Mouse (Mus musculus) retina, embryonic 14.5 days (tissue): ENCODE measurements around the gene Dgkd.

Experiments used
- DNase-seq: peaks from one replicate; pipeline ENCODE4 v3.0.0-alpha.2; 2015; ENCODE audit warnings: low spot score

Gene Dgkd

DNA sequence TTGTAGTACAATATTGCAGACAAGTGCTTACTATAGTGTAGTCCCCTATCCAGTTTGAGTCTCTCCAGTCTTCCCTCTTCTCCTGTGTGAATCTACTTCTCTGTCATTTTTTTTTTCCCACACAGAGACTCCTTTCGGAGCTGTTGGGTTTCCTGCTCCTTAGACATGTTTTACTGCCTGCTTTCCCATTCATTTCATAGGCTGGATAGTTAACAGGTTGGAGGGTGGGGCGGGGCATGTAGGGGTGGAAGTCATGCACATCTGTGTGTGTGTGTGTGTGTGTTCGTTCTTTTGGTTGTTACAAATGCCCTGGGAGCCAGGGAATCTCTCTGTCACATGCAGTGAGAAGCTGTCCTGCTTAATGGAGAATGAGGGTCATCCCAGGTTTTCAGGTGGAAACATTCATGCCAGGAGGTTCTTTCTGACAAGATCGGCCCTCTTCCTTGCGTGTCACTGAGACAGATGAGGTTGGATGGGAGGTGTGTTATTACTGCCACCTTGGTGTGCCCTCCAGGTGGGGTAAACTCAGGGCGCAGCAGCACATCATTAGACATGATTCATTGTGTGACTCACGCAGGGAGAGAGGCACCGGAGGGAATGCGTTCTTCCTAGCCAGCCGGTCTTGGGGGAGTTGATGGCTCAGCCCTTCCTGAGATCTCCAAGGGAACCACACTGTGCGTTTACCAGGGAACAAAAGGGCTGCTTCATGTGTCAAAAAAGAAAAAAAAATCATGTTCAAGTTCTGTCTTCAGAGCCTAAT, 4.7 kb upstream of the Dgkd start:
- DNase-seq, result no peak

DNA sequence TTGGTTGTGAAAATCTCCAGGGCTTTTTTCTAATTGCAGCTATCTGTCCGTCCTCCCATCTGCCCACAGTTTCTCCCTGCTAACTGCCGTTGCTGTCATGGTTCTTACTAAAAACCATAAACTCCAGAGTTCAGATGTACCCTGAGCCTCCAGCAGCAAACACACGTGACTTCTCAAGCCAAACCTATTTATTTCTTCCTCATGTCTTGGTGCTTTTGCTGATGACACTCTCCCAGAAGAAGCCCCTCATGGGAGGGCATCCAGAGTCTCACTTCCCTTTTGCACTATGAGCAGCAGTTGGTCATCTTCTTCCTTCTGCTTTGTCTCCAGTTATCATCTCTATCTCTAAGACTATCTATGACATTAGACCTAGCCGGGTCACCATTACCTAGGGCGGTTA, 3.8 kb upstream of the Dgkd start:
- no peak for DNase-seq

DNA sequence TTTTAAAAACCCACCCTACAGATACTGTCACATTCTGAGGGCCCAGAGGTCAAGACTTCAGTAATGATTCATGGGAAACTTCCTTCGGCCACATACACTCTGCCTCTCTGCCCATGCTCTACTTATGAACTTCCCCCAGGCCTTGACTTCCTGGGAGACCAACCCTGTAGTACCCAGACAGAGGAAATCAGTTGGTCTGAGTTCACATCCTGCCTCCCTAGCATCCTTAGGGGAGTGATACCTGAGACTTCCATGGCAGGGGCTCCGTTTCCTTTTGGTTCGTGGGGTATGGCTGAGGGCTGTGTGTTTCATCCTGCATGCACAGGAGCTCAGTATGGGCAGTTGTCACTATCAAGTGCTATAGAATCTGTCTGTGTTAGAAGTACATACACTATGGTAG, 1.7 kb upstream of the Dgkd start:
- DNase-seq, result no peak

DNA sequence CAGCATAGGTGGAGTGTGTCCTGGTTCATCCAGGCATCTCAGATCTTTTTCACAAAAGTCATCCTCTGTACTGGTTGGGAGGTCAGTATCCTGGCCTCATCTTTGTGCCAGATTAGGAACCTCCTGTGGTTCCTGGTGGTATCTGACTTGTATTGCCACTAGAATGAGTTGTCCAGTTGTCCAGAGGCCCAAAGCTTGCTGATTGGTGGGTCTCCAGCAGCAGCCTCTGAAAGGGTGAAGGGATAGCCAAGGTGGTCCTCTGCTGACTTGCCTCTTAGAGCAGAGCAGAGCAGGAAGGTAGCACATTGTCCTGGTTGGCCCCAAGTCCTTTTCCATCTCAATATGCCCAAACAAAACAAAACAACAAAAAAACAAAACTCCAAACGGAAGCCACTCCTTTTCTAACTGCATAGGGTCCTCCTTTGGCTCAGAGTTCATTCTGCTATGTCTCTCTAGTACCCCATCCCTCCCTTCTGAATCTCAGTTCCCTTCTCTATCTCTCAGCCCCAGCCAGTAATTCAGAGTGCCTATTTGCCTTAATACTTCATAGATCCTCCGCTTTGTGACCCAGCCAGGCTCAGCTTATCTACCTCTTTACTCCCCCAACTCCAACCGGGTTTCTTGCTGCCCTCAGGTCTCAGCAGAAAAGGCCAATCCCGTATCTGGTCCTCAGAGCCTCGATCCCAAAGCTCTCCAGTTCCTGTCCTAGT, 851 bp upstream of the Dgkd start:
- no peak for DNase-seq

DNA sequence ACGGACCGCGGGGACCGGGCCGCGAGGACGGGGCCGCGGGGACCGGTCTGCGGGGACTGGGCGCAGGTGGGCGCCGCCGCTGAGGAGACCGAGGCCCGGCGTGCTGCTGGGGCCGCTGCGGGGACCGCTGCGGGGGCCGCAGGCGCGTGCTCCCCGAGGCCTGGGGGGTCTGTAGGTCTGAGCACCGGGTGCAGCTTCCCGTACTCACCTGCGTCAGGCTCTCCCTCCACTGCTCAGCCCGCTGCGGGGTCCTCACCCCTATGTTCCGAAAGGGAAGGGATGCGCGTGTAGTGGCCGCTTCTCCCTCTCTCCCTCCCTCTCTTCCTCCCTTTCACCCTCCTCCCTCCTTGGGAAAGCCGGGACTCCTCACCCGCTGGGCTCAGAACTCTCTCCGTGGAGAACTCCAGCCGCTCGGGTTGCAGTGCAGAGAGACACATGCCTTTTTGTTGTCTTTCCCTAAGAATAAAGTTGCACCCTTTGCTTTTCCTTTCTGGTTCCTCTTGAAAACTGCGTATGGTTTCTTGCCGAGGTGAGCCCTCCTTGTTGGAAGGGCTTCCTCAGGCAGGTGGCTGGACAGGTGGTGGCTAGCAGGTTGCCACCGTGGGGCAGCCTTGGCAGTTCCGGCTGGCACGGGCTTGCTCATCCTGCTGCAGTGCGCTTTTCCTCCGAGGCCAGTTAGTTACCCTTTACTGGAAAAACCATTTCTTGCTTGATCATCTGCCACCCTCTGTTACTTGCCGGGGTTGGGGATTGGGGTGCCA, 694 bp downstream of the Dgkd start:
- DNase-seq, result peak; percentile 57

DNA sequence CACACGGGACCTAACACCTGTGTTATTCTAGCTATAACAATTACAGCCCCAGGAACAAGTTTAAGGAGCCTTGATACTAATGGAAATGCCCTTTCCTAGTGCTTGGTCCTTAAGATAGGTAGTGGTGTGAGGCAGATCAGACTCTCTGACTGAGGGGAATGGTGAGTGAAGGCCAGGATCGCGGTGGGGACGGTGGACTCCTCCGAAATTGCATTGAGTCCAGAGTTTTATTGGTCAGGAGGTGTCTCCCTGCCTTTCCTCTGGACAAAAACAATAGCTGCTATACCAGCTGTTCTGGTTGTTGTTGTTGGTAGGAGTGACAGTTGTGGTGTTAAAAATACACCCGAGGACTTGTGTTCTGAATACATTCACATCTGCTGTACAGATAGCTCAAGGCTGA, 1.3 kb downstream of the Dgkd start:
- DNase-seq, result peak; percentile 13

DNA sequence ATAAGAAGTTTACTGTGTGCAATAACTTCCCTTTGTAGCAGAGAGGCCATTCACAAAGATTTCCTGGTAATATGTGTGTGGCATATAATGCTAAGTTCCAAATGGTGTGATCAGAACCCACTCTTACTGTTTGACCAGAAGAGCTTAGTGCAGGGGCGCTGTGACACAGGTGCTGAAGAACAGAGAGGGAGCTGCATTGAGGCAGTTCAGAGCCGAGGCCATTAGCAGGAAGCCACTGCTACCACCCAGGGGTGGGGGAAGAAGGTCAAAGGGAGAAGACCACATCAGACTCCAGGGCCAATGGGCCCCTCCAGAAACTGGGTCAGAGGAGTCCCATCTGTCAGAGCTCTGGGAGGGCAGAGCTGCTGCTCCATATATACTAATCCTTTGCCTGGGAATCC, 1.8 kb downstream of the Dgkd start:
- peak; percentile 65 for DNase-seq

DNA sequence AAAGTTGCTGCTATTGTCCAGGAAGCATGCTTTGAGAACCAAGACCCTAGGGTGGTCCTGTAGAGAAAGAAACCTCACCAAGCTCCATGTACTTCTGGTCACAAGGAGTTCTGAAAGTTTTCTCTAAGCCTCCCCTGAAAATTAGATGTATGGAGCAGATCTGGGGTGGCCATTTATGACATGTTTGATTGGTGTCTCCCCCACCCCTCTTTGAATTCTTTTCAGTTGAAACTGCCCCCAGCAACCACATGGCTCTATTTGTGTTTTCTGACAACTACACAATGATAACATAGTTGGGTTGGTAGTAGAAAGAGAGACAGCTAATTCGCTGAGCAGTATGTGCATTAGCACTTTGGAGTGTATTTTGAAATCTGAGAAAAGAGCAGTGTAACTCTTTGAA, 2.4 kb downstream of the Dgkd start:
- no peak for DNase-seq

DNA sequence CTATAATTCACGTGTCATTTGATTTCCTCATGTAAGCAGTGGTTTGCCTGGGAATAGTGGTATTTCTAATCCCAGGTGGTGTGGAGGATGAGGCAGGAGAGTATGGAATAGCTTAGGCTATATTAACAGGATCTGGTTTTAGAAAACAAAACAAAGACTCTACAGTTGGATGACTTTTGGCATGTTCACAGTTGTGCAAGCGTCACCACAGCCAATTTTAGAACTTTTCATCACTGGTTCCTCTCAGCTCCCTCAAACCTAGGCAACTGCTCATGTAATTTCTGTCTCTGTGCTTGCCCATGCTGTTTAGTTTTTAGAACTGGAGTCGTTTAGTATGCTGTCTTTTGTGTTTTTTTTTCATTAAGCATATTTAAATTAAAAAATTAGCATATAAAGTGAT, 3.7 kb downstream of the Dgkd start:
- no peak for DNase-seq

DNA sequence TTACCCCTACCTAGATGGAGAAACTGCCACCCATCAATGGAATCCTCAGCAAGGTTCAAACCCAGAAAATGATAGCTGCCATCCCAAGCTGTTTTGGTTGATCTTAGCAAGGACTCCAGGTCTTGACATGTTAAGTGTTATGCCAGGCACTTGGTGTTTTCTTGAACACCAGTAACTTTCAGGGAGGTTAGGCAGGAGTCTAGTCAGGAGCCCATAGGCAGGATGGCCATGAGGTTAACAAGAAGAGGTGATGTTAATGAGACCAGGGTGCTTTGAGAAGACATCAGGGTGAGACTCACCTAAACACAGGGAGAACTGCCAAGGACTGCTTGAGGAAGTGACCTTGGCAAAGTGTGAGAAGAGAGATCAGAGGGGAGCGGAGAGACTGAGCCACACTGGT, 4.9 kb downstream of the Dgkd start:
- no peak for DNase-seq

DNA sequence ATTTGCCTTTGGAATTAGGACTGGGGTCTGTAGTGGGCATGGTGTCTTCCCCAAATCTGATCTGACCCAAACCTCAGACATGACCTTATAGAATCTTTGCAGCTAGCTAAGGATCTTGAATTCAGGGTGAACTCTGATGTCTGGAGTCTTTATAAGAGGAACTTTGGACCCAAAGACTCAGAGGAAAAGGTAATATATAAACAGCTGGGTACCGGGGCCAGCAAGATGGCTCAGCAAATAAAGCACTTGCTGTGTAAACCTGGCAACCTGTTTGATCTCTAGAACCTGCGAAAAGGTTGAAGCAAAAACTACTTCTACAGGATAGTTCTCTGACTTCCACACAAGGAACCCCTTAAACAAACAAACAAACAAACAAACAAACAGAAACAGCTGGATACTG, 5.4 kb downstream of the Dgkd start:
- no peak for DNase-seq

DNA sequence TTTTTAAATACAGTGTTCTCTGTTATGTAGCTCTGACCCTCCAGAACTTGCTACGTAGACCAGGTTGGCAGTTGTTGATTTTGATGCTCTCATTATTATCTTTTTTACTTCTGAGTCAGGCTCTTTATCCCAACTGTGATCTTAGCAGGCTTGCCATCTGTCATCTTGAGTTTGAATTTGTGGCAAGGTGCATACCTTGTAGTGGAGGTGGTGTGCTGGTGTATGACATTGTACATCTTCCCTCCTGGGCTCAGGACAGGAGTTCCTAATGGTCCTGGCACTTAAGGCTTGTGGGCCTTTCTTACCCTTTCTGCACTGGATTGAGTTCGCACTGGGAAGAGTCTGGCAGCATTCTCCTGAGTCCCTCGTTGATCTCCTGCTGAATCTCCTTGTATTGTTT, 10.5 kb downstream of the Dgkd start:
- DNase-seq, result no peak

DNA sequence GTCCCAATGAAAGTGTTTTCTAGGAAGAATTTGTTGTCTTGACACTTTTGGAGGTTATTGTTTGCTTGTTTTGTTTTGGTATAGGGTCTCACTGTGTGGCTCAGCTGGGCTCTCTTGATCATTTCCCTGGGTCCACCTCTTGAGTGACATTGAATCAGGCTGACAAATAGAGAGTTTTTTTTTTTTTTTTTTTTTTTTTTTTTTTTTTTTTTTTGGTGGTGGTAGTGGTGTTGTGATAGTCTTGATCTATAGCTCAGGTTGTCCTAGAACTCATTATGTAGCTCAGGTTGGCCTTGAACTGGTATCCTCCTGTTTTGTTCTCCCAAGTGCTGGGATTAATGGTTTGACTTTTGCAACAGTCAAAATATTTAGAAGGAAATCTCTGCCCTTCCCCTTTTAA, 11.8 kb downstream of the Dgkd start:
- DNase-seq, result no peak

DNA sequence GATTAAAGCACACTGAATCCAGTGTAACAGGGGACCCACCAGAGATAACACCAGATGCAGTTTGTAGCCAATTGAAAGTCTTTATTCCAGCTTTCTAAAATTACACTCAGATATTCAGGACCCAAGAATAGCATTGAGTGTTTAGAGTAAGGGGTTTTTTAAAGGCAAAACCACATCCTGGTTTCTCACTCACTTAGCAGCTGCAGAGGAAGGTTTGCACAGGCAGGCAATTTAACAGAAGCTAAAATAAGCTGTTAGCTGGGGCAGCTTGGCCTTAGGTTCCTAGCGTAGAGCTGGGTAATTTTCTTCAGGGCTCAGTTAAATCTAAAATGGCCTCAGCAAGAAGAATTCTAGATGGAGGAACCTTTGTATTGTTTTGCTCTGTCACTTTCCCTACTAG, 13.6 kb downstream of the Dgkd start:
- no peak for DNase-seq

DNA sequence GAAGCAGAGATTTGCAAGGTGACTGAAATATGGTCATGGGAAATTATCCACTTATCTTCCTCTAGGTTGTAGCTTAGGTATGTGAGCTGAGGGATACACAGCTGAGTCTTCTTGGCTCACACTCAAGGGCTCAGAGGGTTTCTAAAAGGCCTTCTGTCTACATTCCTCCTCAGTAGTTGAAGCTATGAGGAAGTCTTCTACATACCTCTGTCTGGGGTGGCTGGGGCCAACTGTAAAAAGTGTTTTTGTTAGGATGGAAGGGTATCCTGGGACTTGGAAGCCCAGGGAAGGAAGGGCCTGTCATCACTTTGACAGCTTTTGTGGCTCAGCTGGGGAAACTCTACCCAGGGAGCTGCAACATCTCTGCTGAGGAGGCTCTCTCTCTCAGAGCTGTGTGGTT, 18.5 kb downstream of the Dgkd start:
- no peak for DNase-seq

DNA sequence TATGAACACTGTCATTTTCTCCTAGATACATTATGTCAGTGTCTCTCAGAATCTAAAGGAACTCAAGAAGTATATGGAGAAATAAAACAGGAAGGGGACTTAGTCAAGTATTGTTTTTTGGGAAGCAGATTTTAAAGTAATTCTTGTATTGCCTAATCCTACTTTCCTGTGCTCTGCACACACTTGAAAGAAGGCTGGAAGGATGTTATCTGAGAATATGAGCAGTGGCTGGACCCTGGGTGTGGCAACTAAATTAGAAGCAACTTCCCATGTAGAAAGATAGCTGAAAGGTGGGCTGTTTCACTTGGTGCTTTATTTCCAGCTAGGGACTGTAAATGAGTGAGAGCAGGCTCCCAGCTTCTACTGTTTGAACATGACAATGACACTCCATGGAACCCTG, 20.0 kb downstream of the Dgkd start:
- no peak for DNase-seq

DNA sequence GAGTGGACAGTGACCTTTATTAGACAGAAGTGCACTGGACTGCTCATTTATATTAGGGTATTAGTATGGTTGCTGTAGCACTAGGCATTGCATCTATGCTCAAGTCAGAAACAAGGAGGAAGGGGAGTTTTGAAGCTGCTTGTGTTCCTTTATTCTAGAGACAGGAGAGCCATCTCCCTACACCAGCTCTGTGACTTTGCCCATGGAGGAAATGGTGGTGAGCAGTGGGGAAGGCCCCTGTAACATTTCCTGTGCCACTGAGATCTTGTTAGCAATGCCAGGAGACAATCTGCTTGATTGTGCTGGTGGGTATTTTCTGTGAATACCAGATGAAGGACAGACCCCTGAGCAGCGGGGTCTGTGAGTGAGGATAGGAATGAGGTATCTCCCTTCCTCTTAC, 23.0 kb downstream of the Dgkd start:
- no peak for DNase-seq

DNA sequence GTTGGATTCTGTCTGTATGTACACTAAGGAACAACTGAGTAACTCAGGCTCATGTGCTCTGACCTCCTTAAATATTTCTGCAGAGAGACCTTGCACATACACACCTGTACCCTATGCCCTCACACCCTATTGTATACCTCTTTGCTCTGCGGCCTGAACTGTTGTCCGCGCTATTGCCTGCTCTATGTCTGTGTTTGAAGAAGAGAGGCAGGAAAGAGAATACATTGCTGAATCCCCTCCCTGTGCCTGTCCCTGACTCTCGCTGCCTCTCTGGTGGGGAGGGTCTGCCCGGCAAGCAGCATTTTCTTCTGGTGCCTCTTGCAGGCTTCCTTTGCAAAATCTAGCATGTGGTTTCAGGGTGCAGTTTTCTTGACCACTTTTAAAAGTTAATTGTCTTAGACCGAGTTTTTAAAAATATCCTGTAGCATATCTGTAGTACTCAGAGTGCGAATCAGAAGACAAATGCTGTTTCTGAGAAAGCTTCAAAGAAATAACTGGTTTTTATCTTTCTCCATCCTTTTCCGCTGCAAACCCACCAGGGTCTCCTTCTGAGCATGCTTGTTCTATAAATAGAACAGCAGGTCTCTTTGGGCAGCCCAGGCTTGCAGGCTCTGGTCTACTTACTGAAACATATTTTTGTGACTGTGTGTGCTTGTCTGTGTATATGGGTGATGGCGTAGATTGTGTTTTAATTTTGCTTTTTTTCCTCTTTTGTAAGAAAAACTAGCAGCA, 24.6 kb downstream of the Dgkd start:
- no peak for DNase-seq

DNA sequence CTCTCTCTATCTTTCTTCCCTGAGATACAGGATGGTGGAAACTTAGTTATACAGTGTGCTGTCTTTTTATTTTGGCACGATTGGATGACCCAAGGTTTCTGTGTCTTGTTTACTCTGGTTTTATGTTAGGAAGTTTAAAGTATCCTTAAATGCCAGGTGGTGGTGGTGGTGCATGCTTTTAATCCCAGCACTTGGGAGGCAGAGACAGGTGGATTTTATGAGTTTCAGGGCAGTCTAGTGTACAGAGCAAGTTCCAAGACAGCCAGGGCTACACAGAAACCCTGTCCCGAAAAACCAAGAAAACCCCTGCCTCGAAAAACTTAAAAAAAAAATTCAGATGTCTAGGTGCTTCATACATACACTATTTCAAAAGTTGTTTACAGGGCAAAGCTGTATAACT, 25.9 kb downstream of the Dgkd start:
- no peak for DNase-seq

DNA sequence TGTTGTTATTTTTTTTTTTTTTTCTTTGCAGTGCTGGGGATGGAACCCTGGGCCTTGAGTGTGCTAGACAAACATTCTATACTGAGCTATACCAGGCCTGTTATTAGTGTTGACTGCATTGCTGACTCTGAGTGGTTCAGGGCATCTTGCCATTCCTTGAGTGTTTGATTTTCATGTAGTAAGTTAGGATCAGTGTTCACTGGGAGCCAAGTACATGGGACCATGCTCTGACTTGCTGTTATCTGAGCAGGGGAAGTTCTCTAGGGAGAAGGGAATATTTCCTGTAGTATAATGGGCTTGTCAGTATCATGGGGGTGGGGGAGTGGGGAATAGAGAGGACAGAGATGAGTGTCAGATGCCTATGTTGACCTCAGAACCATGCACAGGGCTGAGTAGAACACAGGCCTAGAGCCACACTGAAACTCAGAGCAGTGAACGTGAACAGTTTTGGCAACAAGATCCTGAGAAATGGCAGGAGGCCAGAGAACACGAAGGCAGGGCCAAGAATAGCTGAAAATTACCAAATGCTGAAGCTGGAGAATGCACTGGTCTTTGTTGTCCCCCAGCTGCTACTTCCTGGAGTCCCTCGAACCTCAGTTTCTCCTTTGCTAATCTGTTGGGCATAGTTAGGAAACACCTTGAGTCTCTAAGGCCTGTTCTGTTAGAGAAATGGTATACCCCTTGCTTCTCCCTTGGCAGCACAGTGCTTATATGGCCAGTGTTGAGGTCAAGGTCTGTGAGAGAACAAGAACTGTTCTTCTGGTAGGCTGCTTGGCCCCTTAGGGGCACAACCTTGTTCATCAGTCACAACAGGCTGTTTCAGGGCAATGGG, 26.6 kb downstream of the Dgkd start:
- no peak for DNase-seq

DNA sequence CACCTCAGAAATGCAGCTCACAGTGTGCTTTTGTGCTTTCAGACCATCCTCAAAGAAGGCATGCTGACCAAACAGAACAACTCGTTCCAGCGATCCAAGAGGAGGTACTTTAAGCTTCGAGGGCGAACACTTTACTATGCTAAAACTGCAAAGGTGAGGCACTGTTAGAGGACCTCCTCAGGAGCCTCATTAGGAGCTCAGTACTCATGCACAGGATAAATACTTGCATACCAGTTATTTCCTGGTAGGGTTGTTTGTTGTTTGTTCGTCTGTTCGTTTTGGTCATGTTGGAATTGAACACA, 27.2 kb downstream of the Dgkd start:
- no peak for DNase-seq

DNA sequence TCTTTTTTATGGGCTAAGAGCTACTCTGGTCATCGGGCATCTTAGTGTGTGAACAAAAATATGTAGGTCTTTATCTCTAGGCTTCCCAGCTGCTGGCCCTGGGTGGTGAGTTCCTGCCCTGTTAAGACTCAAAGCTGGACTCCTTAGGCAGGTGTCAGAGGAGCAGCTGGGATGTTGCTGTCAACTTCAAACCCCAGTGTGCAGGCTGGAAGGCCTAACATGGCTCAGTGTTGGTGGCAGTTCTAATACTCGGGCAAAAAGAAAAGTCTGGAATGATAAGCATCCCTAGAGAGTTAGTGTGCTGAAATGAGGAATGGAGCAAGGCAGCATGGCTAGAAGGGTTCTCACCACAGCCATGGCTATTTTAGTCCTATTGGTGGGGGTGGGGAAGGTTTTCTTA, 27.8 kb downstream of the Dgkd start:
- DNase-seq, result no peak
